Mouse (Mus musculus): ENCODE results near the gene Fads6. TPM values are rescaled to one million over a fixed set of nuclear protein-coding genes. Genes with fewer than 3 reads are reported as not detected.

Fads6 gene
- total and polyA plus RNA-seq, 2 experiments from 2014 or later = 1.6 to 10.2 TPM

DNA sequence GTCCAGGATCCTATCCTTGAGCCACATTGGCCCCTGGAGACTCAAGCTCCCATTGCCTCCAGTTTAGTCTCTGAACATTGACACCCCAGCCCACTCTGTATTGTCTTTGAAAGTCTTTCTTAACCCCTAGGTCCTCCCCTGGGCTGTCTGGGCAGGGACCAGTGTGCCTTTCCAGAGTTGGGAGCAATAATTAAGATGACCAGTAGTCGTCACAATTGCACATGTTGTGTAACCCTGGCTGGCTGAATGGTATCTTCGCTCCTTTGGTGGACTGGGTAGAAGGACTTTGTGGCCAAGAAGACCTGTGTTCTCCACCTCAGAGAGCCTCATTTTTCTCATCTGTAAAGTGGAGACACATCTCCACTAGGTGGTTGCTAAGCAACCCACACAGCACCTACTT lies 16.8 kb upstream of the Fads6 start:
- no peaks in the 10 kb centered on the region for H3K36me3 ChIP-seq (ENCODE audit: insufficient read depth, low read length)
- no peak overlapping the region for H3K9ac ChIP-seq (replicated peaks; ENCODE audit: low read length, poor library complexity, severe bottlenecking)
- H3K27ac ChIP-seq (ENCODE audit: low read depth, low read length) = no peak overlapping the region
- DNase-seq (ENCODE audit: low spot score) = peak; percentile 14
- ATAC-seq (ENCODE audit: low FRiP score) = no peak
- peaks cover 49% of the 10 kb centered on the region for H3K27me3 ChIP-seq (ENCODE audit: insufficient read depth, low read length)
- H3K4me1 ChIP-seq (ENCODE audit: insufficient read depth, low read length) = no peaks in the 10 kb centered on the region
- 26% methylated on average over 2 of the region's 2 CpGs for WGBS
- H3K4me3 ChIP-seq (ENCODE audit: low read depth, low read length) = no peak overlapping the region
- peak; percentile 44 for TF ChIP-seq CTCF (IDR thresholded peaks at IDR 0.05)
- no peaks in the 10 kb centered on the region for H3K9me3 ChIP-seq (ENCODE audit: low read length)
- no peak overlapping the region for H3K4me2 ChIP-seq (ENCODE audit: low read depth, low read length, poor library complexity, severe bottlenecking)

DNA sequence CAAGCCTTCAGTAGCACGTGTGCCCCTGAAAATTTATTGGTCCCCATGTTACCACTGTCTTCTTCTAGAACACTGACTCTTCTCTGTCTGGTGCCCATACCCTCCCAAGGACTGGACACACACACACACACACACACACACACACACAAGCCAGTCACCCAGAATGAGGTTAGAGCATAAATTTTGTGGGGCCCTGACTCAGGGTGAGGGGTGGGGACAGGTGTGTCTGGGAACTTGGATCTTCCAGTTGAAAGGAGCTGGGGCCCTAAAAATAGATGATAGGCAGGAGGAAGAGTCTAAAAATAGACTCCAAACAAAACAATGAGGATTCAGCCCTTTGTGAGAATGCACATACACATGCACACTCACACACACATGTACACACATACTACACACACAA lies 11.3 kb upstream of the Fads6 start:
- Histone ChIP-seq H3K4me3 (ENCODE audit: low read depth, low read length) (no peak overlapping the region), H3K36me3 (ENCODE audit: insufficient read depth, low read length) (no peaks in the 10 kb centered on the region), H3K9me3 (ENCODE audit: low read length) (no peaks in the 10 kb centered on the region), H3K27me3 (ENCODE audit: insufficient read depth, low read length) (0 out of 2 replicates have a peak, but pooled peaks cover 4% of the 10 kb centered on the region), H3K4me2 (ENCODE audit: low read depth, low read length, poor library complexity, severe bottlenecking) (no peak overlapping the region), H3K27ac (ENCODE audit: low read depth, low read length) (no peak overlapping the region), H3K4me1 (ENCODE audit: insufficient read depth, low read length) (no peaks in the 10 kb centered on the region), H3K9ac (replicated peaks; ENCODE audit: low read length, poor library complexity, severe bottlenecking) (no peak overlapping the region)
- ATAC-seq (ENCODE audit: low FRiP score) (no peak), DNase-seq (ENCODE audit: low spot score) (no peak)
- WGBS = 74% methylated on average over 1 of the region's 1 CpGs
- no peak for TF ChIP-seq CTCF (IDR thresholded peaks at IDR 0.05)

DNA sequence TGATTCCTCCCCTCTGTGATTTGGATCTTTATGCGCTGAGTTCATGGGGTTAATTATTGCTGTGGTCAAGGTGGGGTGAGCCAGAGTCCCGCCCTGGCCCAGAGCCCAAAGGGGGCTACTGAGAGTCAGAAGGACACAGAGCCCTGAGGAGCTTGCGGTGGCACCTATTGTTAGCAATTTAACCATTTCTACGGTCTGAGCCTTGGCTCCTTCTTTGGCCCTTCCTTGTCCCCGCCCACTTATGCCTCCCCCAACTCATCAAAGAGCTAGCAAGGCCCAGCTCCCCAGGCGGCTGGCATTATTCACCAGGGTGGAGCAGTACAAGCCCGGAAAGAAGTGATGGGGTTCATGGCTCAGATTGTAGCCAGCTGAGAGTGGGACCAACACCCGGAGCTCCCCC lies 9.4 kb upstream of the Fads6 start, which contains the start of gene Otop2:
Gene Otop2 (plus strand): TSS at position 301 of the 400 bp plus-strand sequence.
- TF ChIP-seq CTCF (IDR thresholded peaks at IDR 0.05) = no peak
- ATAC-seq (ENCODE audit: low FRiP score) = no peak
- no peaks in the 10 kb centered on the region for H3K36me3 ChIP-seq (ENCODE audit: insufficient read depth, low read length)
- H3K9ac ChIP-seq (replicated peaks; ENCODE audit: low read length, poor library complexity, severe bottlenecking) = no peak within 1 kb of the TSS
- no peaks in the 10 kb centered on the region for H3K9me3 ChIP-seq (ENCODE audit: low read length)
- WGBS = 13% methylated on average over 8 of the region's 8 CpGs
- H3K4me1 ChIP-seq (ENCODE audit: insufficient read depth, low read length) = no peaks in the 10 kb centered on the region
- H3K27me3 ChIP-seq (ENCODE audit: insufficient read depth, low read length) = no peaks in the 10 kb centered on the region
- DNase-seq (ENCODE audit: low spot score) = no peak
- H3K4me3 ChIP-seq (ENCODE audit: low read depth, low read length) = no peak within 1 kb of the TSS
- no peak within 1 kb of the TSS for H3K27ac ChIP-seq (ENCODE audit: low read depth, low read length)
- H3K4me2 ChIP-seq (ENCODE audit: low read depth, low read length, poor library complexity, severe bottlenecking) = no peak within 1 kb of the TSS

DNA sequence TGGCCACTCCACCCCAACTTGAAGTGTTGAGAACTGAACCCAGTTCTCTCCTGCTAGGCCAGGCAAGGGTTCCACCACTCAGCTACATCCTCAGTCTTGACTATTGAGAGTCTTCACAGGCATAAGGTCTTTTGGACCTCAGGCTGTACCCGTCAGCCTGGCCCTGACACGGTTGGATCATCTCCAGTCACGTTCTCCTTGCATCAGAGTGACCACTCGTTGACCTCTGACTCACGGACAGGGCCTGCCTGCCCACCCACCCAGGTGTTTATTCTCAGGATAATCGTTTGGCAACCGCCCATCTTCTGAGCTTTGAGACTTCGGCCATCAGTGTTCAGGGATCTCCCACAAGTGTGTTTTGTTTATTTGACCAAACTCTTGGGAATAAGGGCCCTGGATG lies 5.7 kb upstream of the Fads6 start:
- no peak overlapping the region for H3K4me2 ChIP-seq (ENCODE audit: low read depth, low read length, poor library complexity, severe bottlenecking)
- no peak overlapping the region for H3K9ac ChIP-seq (replicated peaks; ENCODE audit: low read length, poor library complexity, severe bottlenecking)
- DNase-seq (ENCODE audit: low spot score) (no peak), ATAC-seq (ENCODE audit: low FRiP score) (no peak)
- H3K27ac ChIP-seq (ENCODE audit: low read depth, low read length) = no peak overlapping the region
- no peaks in the 10 kb centered on the region for H3K36me3 ChIP-seq (ENCODE audit: insufficient read depth, low read length)
- no peaks in the 10 kb centered on the region for H3K27me3 ChIP-seq (ENCODE audit: insufficient read depth, low read length)
- H3K4me3 ChIP-seq (ENCODE audit: low read depth, low read length) = no peak overlapping the region
- 82% methylated on average over 8 of the region's 8 CpGs for WGBS
- H3K4me1 ChIP-seq (ENCODE audit: insufficient read depth, low read length) = no peaks in the 10 kb centered on the region
- no peaks in the 10 kb centered on the region for H3K9me3 ChIP-seq (ENCODE audit: low read length)
- no peak for TF ChIP-seq CTCF (IDR thresholded peaks at IDR 0.05)

DNA sequence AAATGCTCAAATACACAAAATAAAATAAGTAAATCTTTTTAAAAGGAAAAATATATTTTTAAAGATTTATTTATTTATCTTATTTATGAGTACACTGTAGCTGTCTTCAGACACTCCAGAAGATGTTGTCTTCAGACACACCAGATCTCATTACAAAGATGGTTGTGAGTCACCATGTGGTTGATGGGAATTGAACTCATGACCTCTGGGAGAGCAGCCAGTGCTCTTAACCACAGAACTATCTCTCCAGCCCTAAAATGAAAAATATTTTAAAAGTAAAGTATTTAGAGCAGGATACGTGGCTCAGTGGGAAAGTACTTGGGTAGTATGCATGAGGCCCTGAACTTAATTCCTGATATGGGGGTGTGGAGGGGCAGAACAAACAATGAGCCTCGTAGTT lies 3.9 kb upstream of the Fads6 start:
- no peak for DNase-seq (ENCODE audit: low spot score)
- Histone ChIP-seq H3K4me3 (ENCODE audit: low read depth, low read length) (no peak overlapping the region), H3K4me2 (ENCODE audit: low read depth, low read length, poor library complexity, severe bottlenecking) (no peak overlapping the region), H3K9me3 (ENCODE audit: low read length) (no peaks in the 10 kb centered on the region), H3K9ac (replicated peaks; ENCODE audit: low read length, poor library complexity, severe bottlenecking) (no peak overlapping the region), H3K27ac (ENCODE audit: low read depth, low read length) (no peak overlapping the region), H3K36me3 (ENCODE audit: insufficient read depth, low read length) (no peaks in the 10 kb centered on the region), H3K27me3 (ENCODE audit: insufficient read depth, low read length) (no peaks in the 10 kb centered on the region), H3K4me1 (ENCODE audit: insufficient read depth, low read length) (no peaks in the 10 kb centered on the region)
- no peak for ATAC-seq (ENCODE audit: low FRiP score)
- WGBS = 86% methylated on average over 2 of the region's 2 CpGs
- no peak for TF ChIP-seq CTCF (IDR thresholded peaks at IDR 0.05)

DNA sequence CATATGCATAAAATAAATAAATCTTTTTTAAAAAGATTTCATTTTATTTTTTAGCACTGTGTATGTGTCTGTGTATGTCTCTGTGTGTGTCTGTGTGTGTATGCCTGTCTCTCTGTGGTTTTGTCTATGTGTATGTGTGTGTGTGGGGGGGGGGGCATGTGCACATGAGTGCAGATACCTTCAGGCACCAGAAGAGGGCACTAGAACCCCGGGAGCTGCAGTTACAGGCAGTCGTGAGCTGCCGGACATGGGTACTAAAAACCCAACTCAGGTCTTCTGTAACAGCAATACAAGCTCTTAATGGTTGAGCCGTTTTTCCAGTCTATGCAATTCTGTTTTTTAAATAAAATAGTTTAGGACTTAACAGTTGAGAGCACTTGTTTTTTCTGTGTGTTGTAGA lies 3.3 kb upstream of the Fads6 start:
- H3K27me3 ChIP-seq (ENCODE audit: insufficient read depth, low read length) = no peaks in the 10 kb centered on the region
- no peaks in the 10 kb centered on the region for H3K4me1 ChIP-seq (ENCODE audit: insufficient read depth, low read length)
- no peak for ATAC-seq (ENCODE audit: low FRiP score)
- no peak overlapping the region for H3K4me2 ChIP-seq (ENCODE audit: low read depth, low read length, poor library complexity, severe bottlenecking)
- no peak overlapping the region for H3K4me3 ChIP-seq (ENCODE audit: low read depth, low read length)
- H3K9ac ChIP-seq (replicated peaks; ENCODE audit: low read length, poor library complexity, severe bottlenecking) = no peak overlapping the region
- TF ChIP-seq CTCF (IDR thresholded peaks at IDR 0.05) = no peak
- H3K9me3 ChIP-seq (ENCODE audit: low read length) = no peaks in the 10 kb centered on the region
- no peak for DNase-seq (ENCODE audit: low spot score)
- WGBS = 85% methylated on average over 4 of the region's 4 CpGs
- no peaks in the 10 kb centered on the region for H3K36me3 ChIP-seq (ENCODE audit: insufficient read depth, low read length)
- no peak overlapping the region for H3K27ac ChIP-seq (ENCODE audit: low read depth, low read length)
